Mouse (Mus musculus) lung, embryonic 15.5 days (tissue): ENCODE results near the gene Mrps15. TPM values are rescaled to one million over a fixed set of nuclear protein-coding genes. Genes with fewer than 3 reads are reported as not detected.

ENCODE experiments used
- ATAC-seq: fragments of 200-750 bp; cut with Nextera tagmentation; 2 replicates; pipeline ENCODE4 v1.8.0; 2017; ENCODE audit warnings: moderate number of reproducible peaks, borderline replicate concordance; ENCODE audit not compliant: low FRiP score, low TSS enrichment; ENCODE audit errors: extremely low read depth
- H3K27ac ChIP-seq: fragments of 300-500 bp; sonication (generic); 2 replicates; pipeline ENCODE4 v1.5.1; 2015; ENCODE audit warnings: moderate library complexity, mild to moderate bottlenecking, inconsistent platforms
- H3K27me3 ChIP-seq: fragments of 300-500 bp; sonication (generic); 2 replicates; pipeline ENCODE4 v1.6.1; 2015; ENCODE audit warnings: inconsistent platforms
- H3K36me3 ChIP-seq: fragments of 300-500 bp; sonication (generic); 2 replicates; pipeline ENCODE4 v1.6.1; 2015; ENCODE audit warnings: inconsistent platforms
- H3K4me1 ChIP-seq: fragments of 300-500 bp; sonication (generic); 2 replicates; pipeline ENCODE4 v1.6.1; 2015; ENCODE audit warnings: inconsistent platforms
- H3K4me2 ChIP-seq: fragments of 300-500 bp; sonication (generic); 2 replicates; pipeline ENCODE4 v1.6.1; 2015; ENCODE audit warnings: inconsistent platforms, mild to moderate bottlenecking, moderate library complexity
- H3K4me3 ChIP-seq: fragments of 300-500 bp; sonication (generic); 2 replicates; pipeline ENCODE4 v1.5.1; 2015; ENCODE audit warnings: mild to moderate bottlenecking, inconsistent platforms
- H3K9ac ChIP-seq: fragments of 300-500 bp; sonication (generic); 2 replicates; pipeline ENCODE4 v1.6.1; 2015; ENCODE audit warnings: inconsistent platforms
- H3K9me3 ChIP-seq: fragments of 300-500 bp; sonication (generic); 2 replicates; pipeline ENCODE4 v1.6.1; 2016; ENCODE audit warnings: inconsistent platforms
- WGBS: fragments of 180-500 bp; shearing (Covaris S2); methylation state at CpG from one replicate; pipeline ENCODE4 v1.1.7; 2015; 5-methylcytosine and 5-hydroxymethylcytosine counted together
- polyA plus RNA-seq: library from polyadenylated mRNA; unstranded; fragments of >200 nt; fragmentation: Nextera tagmentation; extraction: Ambion mirVana; gene quantifications from 2 replicates; pipeline ENCODE4 v1.2.1, GENCODE M21; 2015

Mrps15 gene
- polyA plus RNA-seq, 1 experiment from 2014 or later: 130 TPM

DNA sequence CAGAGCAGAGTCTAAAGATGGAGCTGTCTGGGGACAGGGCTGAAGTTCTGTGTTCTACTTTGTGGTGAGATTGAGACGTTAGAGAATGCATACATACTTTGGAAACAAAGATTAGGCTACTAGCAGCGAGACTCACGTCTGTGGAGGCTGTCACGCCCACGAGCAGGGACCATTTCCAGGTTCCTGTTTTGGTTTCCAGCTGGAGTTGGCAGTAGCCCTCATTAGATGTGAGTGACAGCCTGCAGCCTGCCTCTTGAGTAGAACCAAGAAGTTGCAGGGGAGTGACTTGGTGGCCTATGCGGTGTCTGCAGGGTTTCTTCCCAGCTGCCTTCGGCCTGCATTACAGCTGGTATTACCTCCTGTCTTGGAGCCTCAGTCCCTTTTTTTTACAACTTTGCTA lies 4.9 kb downstream of the Mrps15 start:
- no peak overlapping the region for H3K4me2 ChIP-seq
- 0 out of 2 replicates have a peak overlapping the region, but pooled peaks have one; percentile 12 for H3K27ac ChIP-seq
- no peak overlapping the region for H3K9ac ChIP-seq
- 69% methylated on average over 7 of the region's 7 CpGs for WGBS
- peaks cover 11% of the 10 kb centered on the region for H3K4me1 ChIP-seq
- peaks cover 52% of the 10 kb centered on the region for H3K36me3 ChIP-seq
- no peaks in the 10 kb centered on the region for H3K27me3 ChIP-seq
- no peaks in the 10 kb centered on the region for H3K9me3 ChIP-seq
- no peak for ATAC-seq
- no peak overlapping the region for H3K4me3 ChIP-seq

DNA sequence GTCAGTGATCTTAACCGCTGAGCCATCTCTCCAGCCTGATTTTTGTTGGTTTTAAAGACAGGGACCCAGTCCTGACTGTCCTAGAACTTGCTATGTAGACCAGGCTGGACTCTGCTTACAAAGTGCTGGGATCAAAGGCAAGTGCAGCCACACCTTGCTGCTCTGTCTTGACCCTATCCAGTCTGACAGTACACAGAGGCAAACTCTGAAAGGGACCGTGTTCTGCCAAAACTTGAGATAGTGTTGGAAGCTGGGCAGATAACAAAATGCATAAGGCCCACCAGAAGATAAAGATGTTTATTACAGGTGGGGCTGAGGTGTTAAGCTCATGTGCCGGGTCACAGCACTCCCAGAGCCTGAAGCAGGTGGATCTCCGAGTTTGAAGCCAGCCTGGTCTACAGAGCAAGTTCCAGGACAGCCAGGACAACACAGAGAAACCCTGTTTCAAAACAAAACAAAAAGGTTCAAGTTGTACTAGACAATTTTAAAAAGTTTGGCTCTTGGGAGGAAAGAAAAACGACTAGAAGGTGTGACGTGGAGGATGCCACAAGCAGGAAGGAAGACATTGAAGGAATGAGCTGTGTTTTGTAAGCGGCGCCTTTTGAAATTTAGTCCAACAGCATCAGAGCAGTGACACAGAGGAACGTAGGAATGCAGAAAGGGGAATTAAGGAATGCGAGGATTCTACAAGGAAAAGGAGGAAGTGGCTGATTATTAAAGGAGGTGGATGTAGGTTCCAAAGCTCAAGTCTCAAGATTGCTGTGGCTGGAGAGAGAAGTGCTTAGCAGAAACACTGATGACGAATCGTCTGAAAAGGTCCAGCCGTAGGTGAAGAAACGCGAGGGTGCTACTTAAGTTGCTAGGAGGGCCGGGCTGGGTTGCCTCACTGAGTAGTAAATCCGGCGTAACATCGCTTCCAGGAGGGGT lies 10.7 kb downstream of the Mrps15 start:
- ATAC-seq: peak; percentile 17; the same call in 1 of the 2 replicates
- 11% methylated on average over 19 of the region's 19 CpGs for WGBS

DNA sequence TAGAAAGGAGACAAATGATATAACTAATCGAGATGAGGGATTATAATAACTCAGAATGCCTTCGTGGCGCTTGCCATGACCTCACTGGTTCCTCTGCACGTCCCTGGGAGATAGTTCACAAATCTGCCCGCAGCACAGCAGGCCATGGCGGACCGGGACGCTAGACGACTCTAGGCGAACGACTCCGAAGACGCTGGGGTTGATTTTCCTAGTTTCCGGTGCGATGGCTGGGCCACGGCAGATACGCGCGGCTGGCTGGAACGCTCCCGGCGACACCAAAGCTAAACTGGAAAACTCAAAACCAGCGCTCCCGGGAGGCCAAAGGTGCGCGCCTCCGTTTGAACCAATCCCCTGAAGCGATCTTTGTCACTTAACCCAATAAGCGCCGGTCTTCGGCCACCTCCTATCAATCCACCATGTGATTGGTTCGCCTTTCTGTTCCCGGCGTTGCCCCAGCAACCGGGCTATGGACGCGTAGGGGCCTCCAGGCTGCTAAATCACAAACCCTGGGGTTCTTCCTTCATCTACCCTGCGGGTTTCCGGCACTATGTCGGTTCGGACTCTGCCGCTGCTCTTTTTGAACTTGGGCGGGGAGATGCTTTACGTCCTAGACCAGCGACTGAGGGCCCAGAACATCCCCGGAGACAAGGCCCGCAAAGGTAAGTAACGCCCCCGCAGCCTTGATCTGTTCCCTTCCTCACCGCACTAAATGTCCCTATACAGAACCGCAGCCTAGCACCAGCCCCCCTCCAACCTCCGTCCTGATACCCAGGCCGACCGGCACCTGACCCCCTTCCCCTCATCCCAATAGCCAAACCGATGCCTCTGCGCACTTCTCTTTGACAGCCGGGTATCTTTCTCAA lies 11.6 kb downstream of the Mrps15 start, which contains the start of gene Oscp1:
Gene Oscp1, plus strand, starts transcription at position 432 of the 863 bp plus-strand sequence.
- WGBS: under 1% methylated on average over 57 of the region's 57 CpGs
- ATAC-seq: peak; percentile 96
- peak within 1 kb of the TSS; percentile 44 for H3K27ac ChIP-seq

More for the DNA sequence above, 10.7 kb downstream of the Mrps15 start:
- Histone ChIP-seq H3K4me3 (peak overlapping the region; percentile 60), H3K27ac (peak overlapping the region; percentile 44), H3K9ac (peak overlapping the region; percentile 65), H3K4me1 (peaks cover 15% of the 10 kb centered on the region), H3K9me3 (no peaks in the 10 kb centered on the region), H3K36me3 (peaks cover 34% of the 10 kb centered on the region), H3K27me3 (no peaks in the 10 kb centered on the region), H3K4me2 (peak overlapping the region; percentile 84)

DNA sequence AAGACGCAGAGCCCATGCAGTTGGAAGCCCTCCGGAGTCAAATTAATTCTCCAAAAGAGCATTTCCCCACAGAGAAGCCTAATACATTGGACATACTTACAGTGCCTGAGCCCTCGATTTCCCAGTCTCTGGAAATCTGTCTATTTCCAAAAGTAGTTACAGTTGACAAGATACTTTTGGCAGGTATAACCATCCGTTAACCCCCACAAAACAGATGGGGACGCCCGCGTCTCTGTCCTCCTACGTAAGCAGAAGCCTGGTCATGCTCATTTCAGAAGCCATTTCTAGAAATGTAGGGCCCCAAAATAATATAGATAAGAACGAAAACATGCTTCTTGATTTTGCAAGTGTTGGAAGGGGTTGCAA lies 12.3 kb downstream of the Mrps15 start:
- Histone ChIP-seq H3K27ac (peak overlapping the region; percentile 4; the same call in 1 of the 2 replicates), H3K4me1 (peaks cover 15% of the 10 kb centered on the region), H3K4me3 (peak overlapping the region; percentile 60), H3K36me3 (peaks cover 20% of the 10 kb centered on the region), H3K9me3 (no peaks in the 10 kb centered on the region), H3K9ac (peak overlapping the region; percentile 65), H3K4me2 (peak overlapping the region; percentile 84), H3K27me3 (no peaks in the 10 kb centered on the region)
- ATAC-seq: no peak
- 37% methylated on average over 9 of the region's 9 CpGs for WGBS

More for the DNA sequence above, 11.6 kb downstream of the Mrps15 start, which contains the start of gene Oscp1:
- no peaks in the 10 kb centered on the region for H3K27me3 ChIP-seq
- H3K9ac ChIP-seq: peak within 1 kb of the TSS; percentile 65
- no peaks in the 10 kb centered on the region for H3K9me3 ChIP-seq
- peak within 1 kb of the TSS; percentile 60 for H3K4me3 ChIP-seq
- H3K4me2 ChIP-seq: peak within 1 kb of the TSS; percentile 84
- H3K4me1 ChIP-seq: peaks cover 15% of the 10 kb centered on the region
- H3K36me3 ChIP-seq: peaks cover 26% of the 10 kb centered on the region

DNA sequence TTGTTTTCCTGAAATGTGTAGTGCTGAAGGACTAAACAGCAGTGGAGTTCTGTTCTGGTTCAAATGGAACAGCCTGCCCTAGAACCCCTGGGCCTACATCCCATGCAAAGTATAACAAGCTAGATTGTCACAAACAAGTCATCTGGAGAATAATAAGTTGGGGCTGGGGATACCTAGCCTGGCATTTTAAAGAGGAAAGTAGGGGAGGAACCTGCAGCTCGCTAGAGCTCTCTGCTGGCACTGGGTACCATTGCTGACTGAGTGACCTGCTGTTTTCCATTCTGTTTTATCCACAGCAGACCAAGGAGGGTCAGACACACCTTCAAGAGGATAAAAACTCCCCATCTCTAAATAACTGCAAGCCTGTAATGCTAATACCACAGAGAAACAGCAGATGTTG lies 16.1 kb downstream of the Mrps15 start:
- Histone ChIP-seq H3K4me1 (peaks cover 7% of the 10 kb centered on the region), H3K9me3 (no peaks in the 10 kb centered on the region), H3K27ac (no peak overlapping the region), H3K36me3 (no peaks in the 10 kb centered on the region), H3K4me2 (no peak overlapping the region), H3K27me3 (no peaks in the 10 kb centered on the region), H3K4me3 (no peak overlapping the region), H3K9ac (no peak overlapping the region)
- no peak for ATAC-seq
- 48% methylated on average over 1 of the region's 1 CpGs for WGBS

DNA sequence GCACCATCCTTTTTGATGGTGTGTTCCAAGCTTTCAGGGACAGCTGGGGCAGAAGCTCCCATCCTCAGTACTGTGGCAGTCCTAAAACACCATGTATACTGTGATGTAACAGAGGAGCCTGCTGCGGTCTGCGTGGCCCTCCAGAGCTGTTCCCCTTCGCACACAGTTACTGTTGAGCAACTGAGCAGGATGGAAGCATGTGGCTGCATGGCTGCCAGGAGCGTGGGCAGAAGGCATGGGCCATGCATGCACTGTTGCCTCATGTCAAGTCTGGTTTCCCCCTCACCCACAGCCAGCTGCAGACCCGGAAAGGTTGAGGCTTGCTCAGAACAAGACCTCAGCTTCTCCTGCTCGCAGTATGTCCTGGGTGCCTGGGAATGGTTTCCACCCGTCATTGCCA lies 18.5 kb downstream of the Mrps15 start:
- no peak for ATAC-seq
- Histone ChIP-seq H3K27ac (no peak overlapping the region), H3K36me3 (no peaks in the 10 kb centered on the region), H3K9me3 (no peaks in the 10 kb centered on the region), H3K27me3 (no peaks in the 10 kb centered on the region), H3K4me3 (no peak overlapping the region), H3K4me1 (no peaks in the 10 kb centered on the region), H3K4me2 (no peak overlapping the region), H3K9ac (no peak overlapping the region)
- WGBS: 84% methylated on average over 7 of the region's 7 CpGs

DNA sequence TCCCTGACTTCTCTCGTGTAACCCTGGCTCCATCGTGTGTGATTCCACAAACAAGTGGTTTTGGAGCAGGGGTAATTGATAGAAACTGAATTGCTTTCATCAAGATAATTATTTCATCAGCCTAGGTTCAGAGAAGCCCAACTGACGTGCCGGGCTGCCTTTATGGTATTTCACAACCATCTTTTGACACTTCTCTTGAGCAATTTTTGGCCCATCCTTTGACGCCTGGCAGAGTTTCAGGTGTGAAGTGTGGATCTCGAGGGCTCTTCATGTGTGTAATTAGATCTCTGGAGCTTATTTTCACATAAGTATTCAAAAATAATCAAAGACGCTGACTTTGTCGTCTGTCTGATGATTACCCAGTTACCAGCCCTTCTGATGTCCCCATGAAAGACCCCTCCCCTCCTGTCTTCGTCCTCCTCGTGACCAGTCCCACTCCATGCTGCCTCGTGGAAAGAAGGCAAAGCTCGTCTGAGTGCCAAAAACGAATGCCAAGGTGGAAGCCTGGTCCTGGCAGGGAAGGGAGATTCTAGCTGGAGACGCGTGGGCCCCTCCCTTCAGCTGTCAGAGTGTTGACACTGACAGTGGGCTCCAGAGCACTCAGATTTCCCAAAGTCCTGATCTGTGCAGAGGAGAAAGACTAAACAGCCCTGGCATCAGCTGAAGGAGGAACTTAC lies 20.8 kb downstream of the Mrps15 start:
- WGBS: 49% methylated on average over 15 of the region's 15 CpGs
- H3K9ac ChIP-seq: no peak overlapping the region
- no peaks in the 10 kb centered on the region for H3K36me3 ChIP-seq
- no peak for ATAC-seq
- H3K9me3 ChIP-seq: no peaks in the 10 kb centered on the region
- H3K4me3 ChIP-seq: no peak overlapping the region
- no peak overlapping the region for H3K4me2 ChIP-seq
- no peaks in the 10 kb centered on the region for H3K4me1 ChIP-seq
- no peak overlapping the region for H3K27ac ChIP-seq
- H3K27me3 ChIP-seq: no peaks in the 10 kb centered on the region

DNA sequence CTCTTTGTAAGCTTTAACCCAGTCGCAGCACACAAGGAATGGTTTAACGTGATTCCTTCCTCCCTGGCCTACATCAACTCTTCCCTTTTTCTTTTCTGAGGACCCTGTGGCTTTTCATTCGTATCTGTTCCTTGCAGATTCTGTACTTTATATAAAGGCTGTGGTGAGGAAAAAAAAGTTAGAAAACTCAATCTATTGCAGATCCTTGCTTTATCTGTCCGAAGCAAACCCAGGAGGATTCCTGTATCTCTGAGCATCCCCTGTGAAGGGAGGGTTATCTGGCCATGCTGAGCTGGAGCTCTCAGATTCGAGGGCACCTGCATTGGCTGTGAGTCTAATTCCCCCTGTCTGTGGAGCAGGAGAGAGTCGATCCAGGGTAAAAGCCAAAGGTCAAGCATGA lies 22.1 kb downstream of the Mrps15 start:
- no peak overlapping the region for H3K4me3 ChIP-seq
- H3K4me1 ChIP-seq: no peaks in the 10 kb centered on the region
- WGBS: 76% methylated on average over 6 of the region's 6 CpGs

DNA sequence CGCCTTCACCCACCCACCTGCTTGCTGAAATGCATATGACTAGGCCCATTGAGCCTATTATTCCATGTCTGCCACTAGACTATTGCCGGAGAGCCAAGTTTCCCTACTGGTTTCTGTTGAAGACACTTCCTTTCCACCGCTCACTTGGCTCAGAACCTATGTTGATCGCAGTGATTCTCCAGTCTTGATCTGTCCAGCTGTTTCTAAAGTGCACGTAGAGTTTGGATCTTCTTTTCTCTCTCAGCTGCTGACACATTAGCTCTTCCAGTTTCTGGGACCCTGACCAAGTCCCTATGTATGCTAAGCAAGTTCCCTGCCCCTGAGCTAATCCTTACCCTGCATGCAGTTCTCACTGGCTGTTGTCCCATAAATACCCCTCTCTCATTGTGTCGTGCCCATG lies 31.1 kb downstream of the Mrps15 start:
- Histone ChIP-seq H3K36me3 (no peaks in the 10 kb centered on the region), H3K4me1 (no peaks in the 10 kb centered on the region), H3K4me2 (no peak overlapping the region), H3K27ac (no peak overlapping the region), H3K9ac (no peak overlapping the region), H3K9me3 (no peaks in the 10 kb centered on the region), H3K27me3 (no peaks in the 10 kb centered on the region), H3K4me3 (no peak overlapping the region)
- 68% methylated on average over 6 of the region's 6 CpGs for WGBS
- ATAC-seq: no peak

More for the DNA sequence above, 22.1 kb downstream of the Mrps15 start:
- no peak overlapping the region for H3K27ac ChIP-seq
- no peaks in the 10 kb centered on the region for H3K36me3 ChIP-seq
- H3K9ac ChIP-seq: no peak overlapping the region
- H3K4me2 ChIP-seq: no peak overlapping the region
- ATAC-seq: no peak
- H3K27me3 ChIP-seq: no peaks in the 10 kb centered on the region
- H3K9me3 ChIP-seq: no peaks in the 10 kb centered on the region

DNA sequence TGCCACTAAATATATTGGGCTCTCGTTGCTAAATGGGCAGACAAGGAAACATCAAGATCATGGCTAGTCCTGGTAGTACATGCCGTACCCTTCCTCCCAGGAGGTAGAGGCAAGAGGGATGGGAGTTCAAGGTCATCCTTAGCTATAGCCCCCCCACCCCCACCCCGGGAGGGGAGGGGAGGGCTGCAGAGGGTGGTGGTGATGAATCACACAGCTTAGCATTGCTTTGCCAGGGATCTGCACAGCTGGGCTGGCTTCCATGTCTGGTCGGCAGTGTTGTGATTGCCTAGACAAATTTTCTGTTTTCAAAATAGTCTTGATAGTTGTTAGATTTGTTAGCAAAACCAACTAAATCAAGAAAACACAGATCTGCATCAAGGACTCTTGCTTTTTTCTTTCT lies 32.5 kb downstream of the Mrps15 start:
- 51% methylated on average over 4 of the region's 4 CpGs for WGBS
- H3K27ac ChIP-seq: no peak overlapping the region
- no peak overlapping the region for H3K9ac ChIP-seq
- no peak for ATAC-seq
- no peak overlapping the region for H3K4me2 ChIP-seq
- no peaks in the 10 kb centered on the region for H3K36me3 ChIP-seq
- no peaks in the 10 kb centered on the region for H3K9me3 ChIP-seq
- no peaks in the 10 kb centered on the region for H3K27me3 ChIP-seq
- H3K4me3 ChIP-seq: no peak overlapping the region
- no peaks in the 10 kb centered on the region for H3K4me1 ChIP-seq

DNA sequence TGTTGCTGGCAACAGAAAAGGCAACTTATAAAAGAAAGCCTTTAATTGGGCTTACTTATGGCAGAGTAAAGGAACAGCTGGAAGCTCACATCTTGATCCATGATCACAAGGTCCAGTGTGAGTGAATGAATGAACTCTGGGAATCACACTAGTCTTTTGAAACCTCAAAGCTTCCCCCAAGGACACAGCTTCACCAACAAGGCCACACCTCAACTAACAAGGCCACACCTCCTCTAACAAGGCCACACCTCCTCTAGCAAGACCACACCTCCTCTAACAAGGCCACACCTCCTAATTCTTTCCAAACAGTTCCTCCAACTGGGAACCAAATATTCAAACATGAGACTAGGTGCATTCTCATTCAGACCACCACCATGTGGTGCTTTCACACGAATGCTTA lies 34.9 kb downstream of the Mrps15 start:
- Histone ChIP-seq H3K9ac (no peak overlapping the region), H3K4me2 (no peak overlapping the region), H3K4me1 (no peaks in the 10 kb centered on the region), H3K4me3 (no peak overlapping the region), H3K27ac (no peak overlapping the region), H3K9me3 (no peaks in the 10 kb centered on the region), H3K36me3 (no peaks in the 10 kb centered on the region), H3K27me3 (no peaks in the 10 kb centered on the region)
- 92% methylated on average over 1 of the region's 1 CpGs for WGBS
- no peak for ATAC-seq
